Mouse (Mus musculus): ENCODE measurements around the gene Col23a1.

The Col23a1 gene

DNA sequence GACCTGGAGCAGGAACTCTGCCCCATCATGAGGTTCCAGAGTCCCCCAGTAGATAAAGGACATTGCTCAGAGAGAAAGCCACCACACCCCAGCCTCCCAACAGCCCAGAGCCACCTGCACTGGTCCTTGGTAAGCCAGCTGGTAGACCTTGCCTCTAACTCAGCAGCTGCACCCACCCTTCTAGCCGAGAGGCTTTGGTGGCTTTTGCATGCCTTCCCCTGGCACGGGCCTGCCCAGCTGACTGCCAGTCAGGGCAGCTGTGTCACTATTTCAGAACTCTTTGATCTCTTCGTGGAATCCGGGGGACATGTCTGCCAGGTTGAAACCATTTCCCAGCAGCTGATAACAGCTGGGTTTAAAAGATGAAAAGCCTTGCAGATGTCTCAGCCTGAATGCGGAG, 204.5 kb downstream of the Col23a1 start:
- DNase-seq = no peak

GRCm38 (mm10) chr11:51499776-51500175, 210.1 kb downstream of the Col23a1 start:
- DNase-seq = peak; percentile 49

DNA sequence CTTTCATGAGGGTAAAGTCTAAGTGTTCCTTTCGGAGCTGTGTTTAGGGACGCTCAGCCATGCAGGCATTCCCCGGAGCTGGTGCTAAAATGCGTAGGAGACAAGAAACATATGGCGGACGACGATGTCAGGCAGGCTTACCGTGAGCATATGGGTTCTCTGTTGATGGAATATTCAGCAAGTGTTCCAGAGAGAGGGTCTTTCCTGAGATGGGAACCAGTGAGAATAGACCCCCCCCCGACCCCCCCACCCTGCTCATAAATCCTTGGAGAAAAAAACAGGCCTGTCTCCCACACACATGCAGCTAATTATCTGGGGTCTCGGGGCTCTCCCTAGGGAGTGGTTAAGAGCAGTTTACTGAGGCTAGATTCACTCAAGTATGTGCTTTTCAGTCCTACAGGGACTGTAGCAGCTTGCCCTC, 212.7 kb downstream of the Col23a1 start:
- peak; percentile 58 for DNase-seq

- no peak for DNase-seq
These were observed 215.2 kb downstream of the Col23a1 start for GRCm38 (mm10) chr11:51504946-51505345.

GRCm38 (mm10) chr11:51508053-51508452, 218.3 kb downstream of the Col23a1 start:
- no peak for DNase-seq

- no peak for DNase-seq
These were observed 219.5 kb downstream of the Col23a1 start for GRCm38 (mm10) chr11:51509211-51509610.

- DNase-seq = no peak
These were observed 223.3 kb downstream of the Col23a1 start for GRCm38 (mm10) chr11:51513019-51513418.

- no peak for DNase-seq
These were observed 225.6 kb downstream of the Col23a1 start for GRCm38 (mm10) chr11:51515346-51515745.

- no peak for DNase-seq
These were observed 228.4 kb downstream of the Col23a1 start for GRCm38 (mm10) chr11:51518100-51518499.

- no peak for DNase-seq
These were observed 228.9 kb downstream of the Col23a1 start for GRCm38 (mm10) chr11:51518585-51518984.

DNA sequence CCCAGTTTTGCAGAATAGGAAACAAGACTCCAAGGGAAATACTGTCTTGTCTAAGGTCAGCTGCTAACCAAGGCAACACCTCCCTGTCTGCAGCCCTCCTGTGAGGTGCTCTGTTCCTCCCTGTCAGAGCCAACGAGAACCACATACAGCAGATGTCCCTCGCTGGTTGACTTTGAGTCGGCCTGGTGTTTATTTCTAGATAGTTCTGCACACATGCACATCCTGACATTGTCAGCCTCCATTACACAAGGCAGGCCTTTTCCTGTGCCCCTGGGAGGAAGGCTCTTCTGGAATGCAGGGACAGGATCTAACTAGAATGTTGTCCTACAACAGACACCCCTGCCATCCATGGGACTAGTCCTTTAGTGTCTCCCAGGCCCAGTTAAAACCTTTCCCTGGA, 231.7 kb downstream of the Col23a1 start:
- no peak for DNase-seq

GRCm38 (mm10) chr11:51523215-51523614, 233.5 kb downstream of the Col23a1 start:
- DNase-seq = peak; percentile 53

GRCm38 (mm10) chr11:51523625-51524024, 233.9 kb downstream of the Col23a1 start:
- no peak for DNase-seq

GRCm38 (mm10) chr11:51526631-51527161, 237.0 kb downstream of the Col23a1 start:
- no peak for DNase-seq

- peak; percentile 73 for DNase-seq
These were observed 243.4 kb downstream of the Col23a1 start for GRCm38 (mm10) chr11:51533128-51533533.

DNA sequence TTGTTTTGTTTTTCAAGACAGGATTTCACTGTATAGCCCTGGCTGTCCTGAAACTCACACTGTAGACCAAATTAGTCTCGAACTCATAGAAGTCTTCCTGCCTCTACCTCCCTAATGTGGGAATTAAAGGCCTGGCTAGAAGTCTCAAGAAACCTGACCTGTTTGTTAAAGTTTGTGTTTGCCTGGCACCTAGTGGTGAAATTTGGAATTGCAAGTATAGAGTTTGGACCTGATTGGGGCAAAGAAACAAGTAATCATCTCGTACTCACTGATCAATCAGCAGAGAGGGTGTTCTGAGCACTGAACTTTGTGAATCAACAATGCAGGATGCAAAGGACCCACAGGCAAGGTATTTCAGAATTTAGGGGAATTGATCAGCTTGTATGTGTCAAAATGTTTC, 244.6 kb downstream of the Col23a1 start:
- peak; percentile 80 for DNase-seq

- peak; percentile 62 for DNase-seq
These were observed 248.7 kb downstream of the Col23a1 start for GRCm38 (mm10) chr11:51538388-51538787.

DNA sequence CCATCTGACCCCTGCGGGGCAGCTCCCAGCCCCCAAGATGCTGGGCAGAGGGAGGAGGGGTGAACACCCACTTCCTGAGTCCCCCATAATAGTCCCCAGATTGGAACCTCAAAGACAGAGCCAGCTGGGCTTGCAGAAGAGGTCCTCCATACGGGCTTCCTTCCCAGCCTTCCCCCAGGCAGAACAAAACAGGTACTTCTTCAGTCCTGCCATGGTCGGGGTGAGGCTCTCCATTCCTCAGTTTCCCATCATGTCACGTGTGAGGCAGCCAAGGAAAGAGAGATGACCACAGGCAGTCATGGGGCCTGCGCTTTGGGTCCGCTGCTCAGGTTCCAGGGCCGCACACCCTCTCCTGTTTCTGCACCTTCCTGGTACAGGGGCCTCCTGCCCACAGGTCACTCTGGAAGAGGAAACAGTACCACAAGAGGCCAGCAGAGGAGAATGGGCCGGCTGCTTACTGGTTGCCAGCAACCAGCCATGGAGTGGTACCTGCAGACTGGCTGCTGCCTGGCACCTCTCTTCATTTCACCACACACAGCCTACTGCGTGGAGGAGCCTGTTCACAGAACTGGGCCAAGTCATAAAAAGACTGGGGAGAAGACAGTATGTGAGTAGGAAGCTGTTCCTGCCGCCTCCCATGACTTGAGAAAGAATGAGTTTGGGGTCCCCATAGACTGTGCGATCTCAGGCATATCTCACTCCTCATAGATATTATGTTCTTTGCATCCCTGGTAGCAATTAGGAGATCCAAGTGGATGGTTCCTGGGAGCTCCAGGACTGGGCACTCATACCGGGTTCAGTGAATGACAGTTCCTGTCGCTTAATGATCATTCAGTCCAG, 249.4 kb downstream of the Col23a1 start:
- DNase-seq = no peak

- peak; percentile 97 for DNase-seq
These were observed 250.1 kb downstream of the Col23a1 start for GRCm38 (mm10) chr11:51539759-51540282.

- DNase-seq = peak; percentile 70
These were observed 252.7 kb downstream of the Col23a1 start for GRCm38 (mm10) chr11:51542424-51542823.

GRCm38 (mm10) chr11:51543487-51544050, 253.8 kb downstream of the Col23a1 start:
- peak; percentile 80 for DNase-seq

DNA sequence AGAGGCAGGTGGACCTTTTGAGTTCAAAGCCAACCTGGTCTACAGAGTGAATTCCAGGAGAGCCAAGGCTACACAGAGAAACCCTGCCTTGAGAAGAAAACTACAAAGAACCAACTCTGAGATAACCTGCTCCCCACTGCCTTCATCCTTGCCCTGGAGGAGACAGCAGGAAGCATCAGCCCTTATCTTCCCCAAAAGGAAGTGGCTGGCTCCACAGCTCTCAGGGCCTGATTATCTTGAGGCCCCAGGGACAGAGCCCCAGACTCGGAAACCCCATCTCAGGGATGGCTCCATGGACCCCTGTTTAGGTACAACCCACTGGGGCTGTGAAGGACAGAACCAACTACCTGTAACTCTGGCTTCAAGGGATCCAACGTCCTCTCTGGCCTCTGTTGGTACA, 254.7 kb downstream of the Col23a1 start:
- no peak for DNase-seq

DNA sequence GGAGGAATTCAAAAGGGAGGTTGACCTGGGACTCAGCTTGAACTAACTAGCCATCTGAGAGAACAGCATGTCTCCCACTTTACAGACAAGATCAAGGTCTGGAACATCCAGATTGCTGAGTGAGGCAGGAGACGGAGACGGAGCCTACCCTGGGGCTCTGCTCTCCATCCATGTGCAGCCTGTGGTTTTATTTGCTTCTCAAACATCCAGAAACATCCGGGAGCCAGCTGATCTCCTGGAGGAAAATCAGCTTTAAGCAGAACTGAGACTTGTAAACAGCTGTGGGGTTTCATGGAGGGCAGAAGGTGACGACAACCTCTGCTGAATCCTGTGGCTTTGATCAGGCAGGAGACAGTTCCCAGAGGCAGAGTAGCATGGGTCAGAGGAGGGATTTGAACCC, 256.1 kb downstream of the Col23a1 start:
- DNase-seq = no peak

- DNase-seq = no peak
These were observed 261.5 kb downstream of the Col23a1 start for GRCm38 (mm10) chr11:51551253-51551652.
